Mouse (Mus musculus) cortical plate, adult 2 months (tissue): ENCODE measurements around the gene Mab21l1. TPM values are rescaled to one million over a fixed set of nuclear protein-coding genes. Genes with fewer than 3 reads are reported as not detected.

Experiments
- H3K27ac ChIP-seq: fragments of 200-500 bp; 2 replicates; pipeline ENCODE4 v1.5.1; 2012; ENCODE audit warnings: low read length, control low read depth, inconsistent platforms; ENCODE audit not compliant: insufficient read depth
- H3K4me1 ChIP-seq: fragments of 200-500 bp; 2 replicates; pipeline ENCODE4 v1.6.1; 2011; ENCODE audit warnings: low read length; ENCODE audit not compliant: control insufficient read depth, insufficient read depth
- H3K4me3 ChIP-seq: fragments of 200-500 bp; 2 replicates; pipeline ENCODE4 v1.5.1; 2011; ENCODE audit warnings: mild to moderate bottlenecking, low read length, control low read depth; ENCODE audit not compliant: insufficient read depth
- CTCF ChIP-seq: fragments of 200-500 bp; IDR thresholded peaks from 2 replicates; pipeline ENCODE4 v1.5.1; 2011; ENCODE audit warnings: mild to moderate bottlenecking, control low read depth, low read length; ENCODE audit not compliant: insufficient read depth; ENCODE audit errors: extremely low read depth
- POLR2A ChIP-seq: fragments of 200-500 bp; IDR thresholded peaks from 2 replicates; pipeline ENCODE4 v1.6.1; 2011; ENCODE audit warnings: mild to moderate bottlenecking, low read length, control low read depth; ENCODE audit not compliant: insufficient read depth; ENCODE audit errors: extremely low read depth
- polyA plus RNA-seq: library from polyadenylated mRNA; depleted of rRNA; stranded (reverse); fragments of >200 nt; gene quantifications from 2 replicates; pipeline ENCODE4 v1.2.3, GENCODE M21; 2012

Gene Mab21l1
- polyA plus RNA-seq, 1 experiment, result 0.54 TPM

GRCm38 (mm10) chr3:55793842-55794575 is 11.7 kb downstream of the Mab21l1 start:
- Histone ChIP-seq H3K27ac (no peak overlapping the region), H3K4me3 (no peak overlapping the region), H3K4me1 (peaks cover 3% of the 10 kb centered on the region)
- no peak for TF ChIP-seq CTCF
- no peak for TF ChIP-seq POLR2A

GRCm38 (mm10) chr3:55794768-55795167 is 12.5 kb downstream of the Mab21l1 start:
- Histone ChIP-seq H3K4me1 (peaks cover 3% of the 10 kb centered on the region), H3K27ac (no peak overlapping the region), H3K4me3 (no peak overlapping the region)
- TF ChIP-seq CTCF, result no peak
- no peak for TF ChIP-seq POLR2A

- Histone ChIP-seq H3K4me1 (0 out of 2 replicates have a peak, but pooled peaks cover 1% of the 10 kb centered on the region), H3K4me3 (no peak overlapping the region), H3K27ac (no peak overlapping the region)
- TF ChIP-seq POLR2A, result no peak
Measured at GRCm38 (mm10) chr3:55814993-55815625, 32.8 kb downstream of the Mab21l1 start.

- 0 out of 2 replicates have a peak, but pooled peaks cover 1% of the 10 kb centered on the region for H3K4me1 ChIP-seq
- TF ChIP-seq CTCF, result no peak
- TF ChIP-seq POLR2A, result no peak
- no peak overlapping the region for H3K4me3 ChIP-seq
- no peak overlapping the region for H3K27ac ChIP-seq
Measured at GRCm38 (mm10) chr3:55816096-55816495, 33.8 kb downstream of the Mab21l1 start.

- H3K4me3 ChIP-seq, result no peak overlapping the region
- TF ChIP-seq POLR2A, result no peak
- no peak for TF ChIP-seq CTCF
- 0 out of 2 replicates have a peak, but pooled peaks cover 1% of the 10 kb centered on the region for H3K4me1 ChIP-seq
- no peak overlapping the region for H3K27ac ChIP-seq
Measured at GRCm38 (mm10) chr3:55816638-55817375, 34.5 kb downstream of the Mab21l1 start.

- no peak overlapping the region for H3K4me3 ChIP-seq
- 0 out of 2 replicates have a peak, but pooled peaks cover 1% of the 10 kb centered on the region for H3K4me1 ChIP-seq
- TF ChIP-seq CTCF, result no peak
- no peak overlapping the region for H3K27ac ChIP-seq
Measured at GRCm38 (mm10) chr3:55818082-55818481, 35.8 kb downstream of the Mab21l1 start.

GRCm38 (mm10) chr3:55819598-55819997 is 37.3 kb downstream of the Mab21l1 start:
- TF ChIP-seq POLR2A (no peak), CTCF (no peak)
- Histone ChIP-seq H3K4me1 (0 out of 2 replicates have a peak, but pooled peaks cover 1% of the 10 kb centered on the region), H3K4me3 (no peak overlapping the region), H3K27ac (no peak overlapping the region)

GRCm38 (mm10) chr3:55824864-55825263 is 42.6 kb downstream of the Mab21l1 start:
- Histone ChIP-seq H3K4me1 (no peaks in the 10 kb centered on the region), H3K27ac (no peak overlapping the region), H3K4me3 (no peak overlapping the region)
- TF ChIP-seq CTCF (no peak), POLR2A (no peak)

- Histone ChIP-seq H3K4me3 (no peak overlapping the region), H3K27ac (no peak overlapping the region), H3K4me1 (no peaks in the 10 kb centered on the region)
- no peak for TF ChIP-seq POLR2A
- no peak for TF ChIP-seq CTCF
Measured at GRCm38 (mm10) chr3:55828481-55829256, 46.4 kb downstream of the Mab21l1 start.
